Mouse (Mus musculus) macrophage (primary cell): Measurements from ENCODE around the gene Ralgds. TPM values are rescaled to one million over a fixed set of nuclear protein-coding genes. Genes with fewer than 3 reads are reported as not detected.

Source experiments
- H3K27ac ChIP-seq: fragments of 350-480 bp; formaldehyde crosslinking; 2 replicates; pipeline ENCODE4 v1.9.0; 2021
- H3K36me3 ChIP-seq: fragments of 350-480 bp; formaldehyde crosslinking; 2 replicates; pipeline ENCODE4 v1.9.0; 2021; ENCODE audit errors: inconsistent target
- H3K4me3 ChIP-seq: fragments of 350-480 bp; formaldehyde crosslinking; 2 replicates; pipeline ENCODE4 v1.9.0; 2021; ENCODE audit errors: inconsistent target
- H3K79me2 ChIP-seq: fragments of 350-480 bp; formaldehyde crosslinking; 2 replicates; pipeline ENCODE4 v1.9.0; 2021; ENCODE audit errors: inconsistent target
- WGBS: methylation state at CpG from one replicate; pipeline ENCODE4 v1.1.7; 2026; ENCODE audit warnings: inconsistent platforms; ENCODE audit not compliant: missing documents; 5-methylcytosine and 5-hydroxymethylcytosine counted together
- polyA plus RNA-seq: library from polyadenylated mRNA; stranded (reverse); fragments of 250-400 nt; gene quantifications from 3 replicates; pipeline ENCODE4 v1.2.4, GENCODE M21; 2018; ENCODE audit warnings: inconsistent platforms

The Ralgds gene
- polyA plus RNA-seq, 1 experiment from 2014 or later: 47.0 TPM

DNA sequence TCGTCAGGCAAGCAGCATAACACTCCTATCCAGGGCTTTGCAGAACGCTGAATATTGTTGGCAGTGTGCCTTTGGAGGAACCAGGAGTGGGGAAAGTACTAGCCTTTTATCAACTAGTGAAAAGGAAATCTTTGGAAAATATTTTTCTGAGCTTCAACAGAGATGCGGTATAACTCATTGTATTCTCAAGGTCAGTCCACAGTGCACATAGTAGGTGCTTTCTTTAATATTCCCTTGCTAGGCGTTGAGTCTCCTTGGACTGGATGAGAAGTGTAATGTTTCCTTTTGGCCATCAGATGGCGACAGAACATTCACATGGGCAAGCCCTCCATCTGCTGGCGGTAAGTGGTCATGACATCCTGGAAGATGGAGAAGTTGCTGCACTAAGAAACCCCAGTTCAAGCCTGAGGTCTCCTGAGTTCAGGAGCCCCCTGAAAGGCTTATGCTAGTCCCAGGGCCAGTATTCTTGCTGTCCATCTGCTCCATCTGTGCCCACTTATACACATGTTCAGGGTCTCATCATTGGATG, 72.2 kb downstream of the Ralgds start:
- Histone ChIP-seq H3K36me3 (no peaks in the 10 kb centered on the region), H3K79me2 (peaks cover 11% of the 10 kb centered on the region; the same call in 1 of the 2 replicates), H3K4me3 (no peak overlapping the region), H3K27ac (no peak overlapping the region)
- 17% methylated on average over 6 of the region's 6 CpGs for WGBS

DNA sequence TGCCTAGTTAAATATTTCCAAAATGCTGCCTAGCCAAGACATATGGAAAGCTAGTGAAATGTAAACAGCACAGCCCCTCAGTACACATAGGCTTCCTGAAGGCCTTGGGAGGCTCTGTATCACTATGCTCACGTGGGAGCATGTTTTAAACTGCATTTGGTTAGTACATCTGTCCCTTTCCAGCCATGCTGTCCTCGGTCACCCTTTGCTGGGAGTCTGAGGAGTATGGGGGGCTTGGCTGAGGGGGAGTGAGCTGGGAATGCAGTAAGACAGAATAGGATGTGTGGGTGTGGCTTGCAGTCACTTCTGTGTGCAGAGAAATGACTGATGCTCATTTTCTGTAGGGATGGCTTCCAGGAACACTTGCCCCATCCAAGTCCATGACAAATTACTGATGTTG, 72.8 kb downstream of the Ralgds start:
- WGBS: 50% methylated on average over 2 of the region's 2 CpGs
- no peak overlapping the region for H3K27ac ChIP-seq
- H3K36me3 ChIP-seq: no peaks in the 10 kb centered on the region
- H3K79me2 ChIP-seq: peaks cover 11% of the 10 kb centered on the region; the same call in 1 of the 2 replicates
- H3K4me3 ChIP-seq: no peak overlapping the region

GRCm38 (mm10) chr2:28588574-28588973, 75.6 kb downstream of the Ralgds start:
- Histone ChIP-seq H3K79me2 (no peaks in the 10 kb centered on the region), H3K27ac (no peak overlapping the region), H3K4me3 (no peak overlapping the region), H3K36me3 (no peaks in the 10 kb centered on the region)
- 31% methylated on average over 1 of the region's 1 CpGs for WGBS

GRCm38 (mm10) chr2:28591479-28591878, 78.6 kb downstream of the Ralgds start:
- no peaks in the 10 kb centered on the region for H3K36me3 ChIP-seq
- H3K27ac ChIP-seq: no peak overlapping the region
- H3K4me3 ChIP-seq: no peak overlapping the region
- no peaks in the 10 kb centered on the region for H3K79me2 ChIP-seq
- WGBS: 0% methylated on average over 2 of the region's 2 CpGs

DNA sequence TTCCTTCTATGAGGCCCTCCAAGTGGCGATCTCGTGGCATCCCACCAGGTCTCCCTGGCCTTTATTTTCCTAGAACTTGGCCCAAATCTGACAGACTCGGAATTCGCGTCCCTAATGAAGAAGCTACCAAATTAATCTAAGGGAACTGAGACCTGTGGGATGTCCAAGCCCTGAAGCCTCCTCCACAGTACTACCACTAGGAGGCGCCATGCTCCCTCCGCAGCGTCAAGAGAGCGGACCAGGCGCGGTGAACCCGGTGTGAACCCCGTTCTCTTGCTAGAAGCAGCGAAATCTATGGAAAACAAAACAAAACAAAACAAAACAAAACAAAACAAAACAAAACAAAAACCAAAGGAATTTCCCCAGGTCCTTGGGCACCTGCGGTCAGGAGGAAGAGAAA, 79.9 kb downstream of the Ralgds start:
- H3K4me3 ChIP-seq: no peak overlapping the region
- H3K36me3 ChIP-seq: no peaks in the 10 kb centered on the region
- no peak overlapping the region for H3K27ac ChIP-seq
- H3K79me2 ChIP-seq: no peaks in the 10 kb centered on the region
- 7% methylated on average over 14 of the region's 15 CpGs for WGBS

GRCm38 (mm10) chr2:28596021-28596420, 83.1 kb downstream of the Ralgds start:
- Histone ChIP-seq H3K79me2 (no peaks in the 10 kb centered on the region), H3K4me3 (no peak overlapping the region), H3K27ac (no peak overlapping the region), H3K36me3 (no peaks in the 10 kb centered on the region)
- WGBS: 74% methylated on average over 7 of the region's 7 CpGs

- WGBS: 90% methylated on average over 7 of the region's 7 CpGs
- H3K79me2 ChIP-seq: no peaks in the 10 kb centered on the region
- H3K27ac ChIP-seq: no peak overlapping the region
- H3K4me3 ChIP-seq: no peak overlapping the region
- H3K36me3 ChIP-seq: no peaks in the 10 kb centered on the region
These were observed 84.1 kb downstream of the Ralgds start for GRCm38 (mm10) chr2:28596998-28597397.

DNA sequence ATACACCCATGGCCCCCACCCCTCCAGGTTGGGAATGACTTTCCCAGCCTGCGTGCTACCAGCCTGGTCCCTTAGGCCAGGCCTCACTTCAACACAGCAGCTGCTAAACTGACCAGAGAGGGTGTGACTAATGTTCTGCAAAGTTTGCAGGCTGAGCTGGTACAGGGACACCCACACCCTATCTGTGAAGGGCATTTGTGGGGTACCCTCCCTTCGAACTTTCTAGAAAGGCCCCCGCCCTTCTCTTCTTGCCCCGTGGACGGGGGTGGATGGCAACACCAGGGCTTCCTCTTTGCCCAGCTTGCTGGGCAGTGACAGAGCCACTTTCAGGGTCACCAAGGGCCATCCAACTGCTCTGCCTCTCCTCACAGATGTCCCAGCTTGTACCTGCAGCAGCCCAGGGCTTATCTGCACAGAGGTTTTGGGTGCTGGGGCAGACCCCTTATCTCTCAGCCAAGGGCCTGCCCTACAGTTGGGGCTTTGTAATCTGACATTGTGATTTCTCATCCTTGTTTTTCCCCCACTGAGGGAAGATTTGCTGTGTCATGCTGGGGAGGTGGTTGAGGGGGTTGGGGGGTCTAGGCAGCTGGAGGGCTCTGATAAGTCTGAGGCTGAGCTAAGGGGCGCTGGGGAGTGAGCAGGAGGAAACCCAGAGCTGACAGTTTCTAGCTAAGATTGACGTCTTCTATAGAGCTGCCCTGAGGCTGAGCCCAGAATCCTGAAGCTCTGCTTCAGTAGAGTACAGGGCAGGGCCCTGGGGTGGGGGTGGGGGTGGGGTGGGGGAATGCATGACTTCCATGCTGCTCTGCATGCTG, 85.0 kb downstream of the Ralgds start:
- H3K36me3 ChIP-seq: no peaks in the 10 kb centered on the region
- no peak overlapping the region for H3K4me3 ChIP-seq
- no peaks in the 10 kb centered on the region for H3K79me2 ChIP-seq
- WGBS: 71% methylated on average over 7 of the region's 7 CpGs
- no peak overlapping the region for H3K27ac ChIP-seq

- 38% methylated on average over 12 of the region's 12 CpGs for WGBS
- Histone ChIP-seq H3K4me3 (no peak overlapping the region), H3K27ac (no peak overlapping the region), H3K79me2 (no peaks in the 10 kb centered on the region), H3K36me3 (no peaks in the 10 kb centered on the region)
These were observed 86.0 kb downstream of the Ralgds start for GRCm38 (mm10) chr2:28598692-28599568.

DNA sequence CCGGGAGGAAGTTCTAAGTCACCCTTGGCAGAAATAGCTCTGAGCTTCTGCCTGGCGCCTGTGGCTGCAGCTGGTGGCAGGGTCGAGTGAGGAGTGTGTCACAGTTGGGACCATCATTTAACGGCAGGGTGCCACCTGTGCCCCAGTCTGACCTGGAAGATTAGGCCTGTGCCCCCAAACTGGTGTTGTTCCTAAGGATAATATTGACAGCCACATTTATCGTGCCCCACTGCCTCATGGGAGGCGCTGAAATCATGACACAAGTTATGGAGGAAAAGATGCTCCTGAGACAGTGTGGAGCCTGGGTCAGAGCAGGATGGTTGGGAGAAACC, 86.6 kb downstream of the Ralgds start:
- no peak overlapping the region for H3K4me3 ChIP-seq
- no peak overlapping the region for H3K27ac ChIP-seq
- H3K79me2 ChIP-seq: no peaks in the 10 kb centered on the region
- WGBS: 25% methylated on average over 6 of the region's 6 CpGs
- no peaks in the 10 kb centered on the region for H3K36me3 ChIP-seq

- no peak overlapping the region for H3K4me3 ChIP-seq
- H3K27ac ChIP-seq: no peak overlapping the region
- no peaks in the 10 kb centered on the region for H3K36me3 ChIP-seq
- H3K79me2 ChIP-seq: no peaks in the 10 kb centered on the region
- 79% methylated on average over 12 of the region's 12 CpGs for WGBS
These were observed 89.0 kb downstream of the Ralgds start for GRCm38 (mm10) chr2:28601720-28602590.
